Mouse (Mus musculus): ENCODE measurements around the gene Treml2. TPM values are rescaled to one million over a fixed set of nuclear protein-coding genes. Genes with fewer than 3 reads are reported as not detected.

Treml2 gene
- polyA plus RNA-seq, 1 experiment from 2014 or later: not detected

- Histone ChIP-seq H3K4me2 (ENCODE audit: low read length) (no peak overlapping the region), H3K9ac (replicated peaks; ENCODE audit: low read depth, low read length) (no peak overlapping the region), H3K36me3 (ENCODE audit: control insufficient read depth, insufficient read depth) (no peaks in the 10 kb centered on the region), H3K27ac (ENCODE audit: low read length) (no peak overlapping the region), H3K9me3 (ENCODE audit: control insufficient read depth, low read length) (no peaks in the 10 kb centered on the region), H3K4me3 (replicated peaks; ENCODE audit: low read length) (no peak overlapping the region), H3K27me3 (replicated peaks; ENCODE audit: control insufficient read depth, insufficient read depth, low read length) (no peaks in the 10 kb centered on the region), H3K4me1 (replicated peaks; ENCODE audit: control insufficient read depth, insufficient read depth, low read length) (no peaks in the 10 kb centered on the region)
- ATAC-seq: no peak
- 86% methylated on average over 4 of the region's 4 CpGs for WGBS
Measured at GRCm38 (mm10) chr17:48334186-48334585, 34.9 kb downstream of the Treml2 start.

GRCm38 (mm10) chr17:48336857-48337256 lies 37.6 kb downstream of the Treml2 start:
- Histone ChIP-seq H3K4me3 (replicated peaks; ENCODE audit: low read length) (no peak overlapping the region), H3K27me3 (replicated peaks; ENCODE audit: control insufficient read depth, insufficient read depth, low read length) (no peaks in the 10 kb centered on the region), H3K9me3 (ENCODE audit: control insufficient read depth, low read length) (no peaks in the 10 kb centered on the region), H3K4me2 (ENCODE audit: low read length) (no peak overlapping the region), H3K27ac (ENCODE audit: low read length) (no peak overlapping the region), H3K9ac (replicated peaks; ENCODE audit: low read depth, low read length) (no peak overlapping the region), H3K36me3 (ENCODE audit: control insufficient read depth, insufficient read depth) (no peaks in the 10 kb centered on the region), H3K4me1 (replicated peaks; ENCODE audit: control insufficient read depth, insufficient read depth, low read length) (no peaks in the 10 kb centered on the region)
- WGBS: 2% methylated on average over 6 of the region's 6 CpGs
- ATAC-seq: no peak

GRCm38 (mm10) chr17:48340267-48340666 lies 41.0 kb downstream of the Treml2 start:
- H3K4me1 ChIP-seq (replicated peaks; ENCODE audit: control insufficient read depth, insufficient read depth, low read length): no peaks in the 10 kb centered on the region
- H3K9me3 ChIP-seq (ENCODE audit: control insufficient read depth, low read length): no peaks in the 10 kb centered on the region
- H3K27me3 ChIP-seq (replicated peaks; ENCODE audit: control insufficient read depth, insufficient read depth, low read length): no peaks in the 10 kb centered on the region
- ATAC-seq: no peak
- H3K4me3 ChIP-seq (replicated peaks; ENCODE audit: low read length): no peak overlapping the region
- H3K27ac ChIP-seq (ENCODE audit: low read length): no peak overlapping the region
- no peak overlapping the region for H3K9ac ChIP-seq (replicated peaks; ENCODE audit: low read depth, low read length)
- H3K4me2 ChIP-seq (ENCODE audit: low read length): no peak overlapping the region
- 61% methylated on average over 1 of the region's 1 CpGs for WGBS
- H3K36me3 ChIP-seq (ENCODE audit: control insufficient read depth, insufficient read depth): no peaks in the 10 kb centered on the region

- Histone ChIP-seq H3K27me3 (replicated peaks; ENCODE audit: control insufficient read depth, insufficient read depth, low read length) (no peaks in the 10 kb centered on the region), H3K4me1 (replicated peaks; ENCODE audit: control insufficient read depth, insufficient read depth, low read length) (no peaks in the 10 kb centered on the region), H3K9ac (replicated peaks; ENCODE audit: low read depth, low read length) (no peak overlapping the region), H3K36me3 (ENCODE audit: control insufficient read depth, insufficient read depth) (no peaks in the 10 kb centered on the region), H3K4me2 (ENCODE audit: low read length) (no peak overlapping the region), H3K9me3 (ENCODE audit: control insufficient read depth, low read length) (no peaks in the 10 kb centered on the region), H3K27ac (ENCODE audit: low read length) (no peak overlapping the region), H3K4me3 (replicated peaks; ENCODE audit: low read length) (no peak overlapping the region)
- no peak for ATAC-seq
- 78% methylated on average over 3 of the region's 3 CpGs for WGBS
Measured at GRCm38 (mm10) chr17:48341947-48342346, 42.6 kb downstream of the Treml2 start.

- WGBS: 90% methylated on average over 2 of the region's 2 CpGs
- no peak overlapping the region for H3K4me3 ChIP-seq (replicated peaks; ENCODE audit: low read length)
- H3K9me3 ChIP-seq (ENCODE audit: control insufficient read depth, low read length): no peaks in the 10 kb centered on the region
- H3K27ac ChIP-seq (ENCODE audit: low read length): no peak overlapping the region
- ATAC-seq: no peak
- no peaks in the 10 kb centered on the region for H3K27me3 ChIP-seq (replicated peaks; ENCODE audit: control insufficient read depth, insufficient read depth, low read length)
- no peaks in the 10 kb centered on the region for H3K4me1 ChIP-seq (replicated peaks; ENCODE audit: control insufficient read depth, insufficient read depth, low read length)
- H3K9ac ChIP-seq (replicated peaks; ENCODE audit: low read depth, low read length): no peak overlapping the region
- H3K4me2 ChIP-seq (ENCODE audit: low read length): no peak overlapping the region
- H3K36me3 ChIP-seq (ENCODE audit: control insufficient read depth, insufficient read depth): no peaks in the 10 kb centered on the region
Measured at GRCm38 (mm10) chr17:48343065-48343464, 43.8 kb downstream of the Treml2 start.

- H3K4me1 ChIP-seq (replicated peaks; ENCODE audit: control insufficient read depth, insufficient read depth, low read length): no peaks in the 10 kb centered on the region
- H3K36me3 ChIP-seq (ENCODE audit: control insufficient read depth, insufficient read depth): no peaks in the 10 kb centered on the region
- no peaks in the 10 kb centered on the region for H3K9me3 ChIP-seq (ENCODE audit: control insufficient read depth, low read length)
- H3K27me3 ChIP-seq (replicated peaks; ENCODE audit: control insufficient read depth, insufficient read depth, low read length): no peaks in the 10 kb centered on the region
- no peak for ATAC-seq
- H3K9ac ChIP-seq (replicated peaks; ENCODE audit: low read depth, low read length): no peak overlapping the region
- no peak overlapping the region for H3K4me3 ChIP-seq (replicated peaks; ENCODE audit: low read length)
- no peak overlapping the region for H3K4me2 ChIP-seq (ENCODE audit: low read length)
- H3K27ac ChIP-seq (ENCODE audit: low read length): no peak overlapping the region
- WGBS: 83% methylated on average over 4 of the region's 4 CpGs
Measured at GRCm38 (mm10) chr17:48345824-48346223, 46.5 kb downstream of the Treml2 start.

GRCm38 (mm10) chr17:48346231-48346630 lies 46.9 kb downstream of the Treml2 start, which contains the start of gene Trem2:
TSS of gene Trem2 (plus strand) at chr17:48346401.
- no peak within 1 kb of the TSS for H3K27ac ChIP-seq (ENCODE audit: low read length)
- no peaks in the 10 kb centered on the region for H3K9me3 ChIP-seq (ENCODE audit: control insufficient read depth, low read length)
- H3K4me2 ChIP-seq (ENCODE audit: low read length): no peak within 1 kb of the TSS
- no peak for ATAC-seq
- H3K36me3 ChIP-seq (ENCODE audit: control insufficient read depth, insufficient read depth): no peaks in the 10 kb centered on the region
- H3K9ac ChIP-seq (replicated peaks; ENCODE audit: low read depth, low read length): no peak within 1 kb of the TSS
- no peaks in the 10 kb centered on the region for H3K4me1 ChIP-seq (replicated peaks; ENCODE audit: control insufficient read depth, insufficient read depth, low read length)
- H3K27me3 ChIP-seq (replicated peaks; ENCODE audit: control insufficient read depth, insufficient read depth, low read length): no peaks in the 10 kb centered on the region
- WGBS: 77% methylated on average over 5 of the region's 5 CpGs
- H3K4me3 ChIP-seq (replicated peaks; ENCODE audit: low read length): no peak within 1 kb of the TSS

GRCm38 (mm10) chr17:48346834-48347233 lies 47.5 kb downstream of the Treml2 start:
- H3K9me3 ChIP-seq (ENCODE audit: control insufficient read depth, low read length): no peaks in the 10 kb centered on the region
- H3K27ac ChIP-seq (ENCODE audit: low read length): no peak overlapping the region
- H3K9ac ChIP-seq (replicated peaks; ENCODE audit: low read depth, low read length): no peak overlapping the region
- no peaks in the 10 kb centered on the region for H3K36me3 ChIP-seq (ENCODE audit: control insufficient read depth, insufficient read depth)
- WGBS: 62% methylated on average over 4 of the region's 4 CpGs
- H3K4me1 ChIP-seq (replicated peaks; ENCODE audit: control insufficient read depth, insufficient read depth, low read length): no peaks in the 10 kb centered on the region
- H3K27me3 ChIP-seq (replicated peaks; ENCODE audit: control insufficient read depth, insufficient read depth, low read length): no peaks in the 10 kb centered on the region
- no peak overlapping the region for H3K4me3 ChIP-seq (replicated peaks; ENCODE audit: low read length)
- no peak for ATAC-seq
- H3K4me2 ChIP-seq (ENCODE audit: low read length): no peak overlapping the region

GRCm38 (mm10) chr17:48347287-48347686 lies 48.0 kb downstream of the Treml2 start:
- Histone ChIP-seq H3K27ac (ENCODE audit: low read length) (no peak overlapping the region), H3K9me3 (ENCODE audit: control insufficient read depth, low read length) (no peaks in the 10 kb centered on the region), H3K27me3 (replicated peaks; ENCODE audit: control insufficient read depth, insufficient read depth, low read length) (no peaks in the 10 kb centered on the region), H3K4me3 (replicated peaks; ENCODE audit: low read length) (no peak overlapping the region), H3K9ac (replicated peaks; ENCODE audit: low read depth, low read length) (no peak overlapping the region), H3K36me3 (ENCODE audit: control insufficient read depth, insufficient read depth) (no peaks in the 10 kb centered on the region), H3K4me2 (ENCODE audit: low read length) (no peak overlapping the region), H3K4me1 (replicated peaks; ENCODE audit: control insufficient read depth, insufficient read depth, low read length) (no peaks in the 10 kb centered on the region)
- 84% methylated on average over 2 of the region's 2 CpGs for WGBS
- no peak for ATAC-seq

GRCm38 (mm10) chr17:48350681-48351193 lies 51.4 kb downstream of the Treml2 start:
- H3K4me1 ChIP-seq (replicated peaks; ENCODE audit: control insufficient read depth, insufficient read depth, low read length): no peaks in the 10 kb centered on the region
- no peak overlapping the region for H3K9ac ChIP-seq (replicated peaks; ENCODE audit: low read depth, low read length)
- H3K4me3 ChIP-seq (replicated peaks; ENCODE audit: low read length): no peak overlapping the region
- H3K27ac ChIP-seq (ENCODE audit: low read length): no peak overlapping the region
- H3K27me3 ChIP-seq (replicated peaks; ENCODE audit: control insufficient read depth, insufficient read depth, low read length): no peaks in the 10 kb centered on the region
- 72% methylated on average over 5 of the region's 5 CpGs for WGBS
- no peaks in the 10 kb centered on the region for H3K9me3 ChIP-seq (ENCODE audit: control insufficient read depth, low read length)
- no peak overlapping the region for H3K4me2 ChIP-seq (ENCODE audit: low read length)
- ATAC-seq: no peak
- no peaks in the 10 kb centered on the region for H3K36me3 ChIP-seq (ENCODE audit: control insufficient read depth, insufficient read depth)

All from forebrain, embryonic 16.5 days (tissue).